Mouse (Mus musculus) embryonic facial prominence, embryonic 10.5 days (tissue): ENCODE measurements around the gene Tbxa2r. TPM values are rescaled to one million over a fixed set of nuclear protein-coding genes. Genes with fewer than 3 reads are reported as not detected.
A peak's percentile ranks its signal among the peaks of the same experiment; 100 is the strongest.

Source experiments
- DNase-seq: peaks from one replicate; pipeline ENCODE4 v3.0.0-alpha.2; 2017; ENCODE audit warnings: low spot score
- H3K27ac ChIP-seq: fragments of 300-500 bp; sonication (generic); replicated peaks from 2 replicates; pipeline ENCODE4 v1.5.1; 2016; ENCODE audit warnings: mild to moderate bottlenecking
- H3K27me3 ChIP-seq: fragments of 300-500 bp; sonication (generic); replicated peaks from 2 replicates; pipeline ENCODE4 v1.6.1; 2016; ENCODE audit warnings: low read depth, mild to moderate bottlenecking; ENCODE audit not compliant: poor library complexity, severe bottlenecking
- H3K36me3 ChIP-seq: fragments of 300-500 bp; sonication (generic); replicated peaks from 2 replicates; pipeline ENCODE4 v1.6.1; 2016; ENCODE audit warnings: mild to moderate bottlenecking, moderate library complexity
- H3K4me1 ChIP-seq: fragments of 300-500 bp; sonication (generic); 2 replicates; pipeline ENCODE4 v1.6.1; 2016
- H3K4me3 ChIP-seq: fragments of 300-500 bp; sonication (generic); 2 replicates; pipeline ENCODE4 v1.5.1; 2016; ENCODE audit warnings: mild to moderate bottlenecking, moderate library complexity
- H3K9me3 ChIP-seq: fragments of 300-500 bp; sonication (generic); 2 replicates; pipeline ENCODE4 v1.6.1; 2016; ENCODE audit warnings: mild to moderate bottlenecking
- WGBS: fragments of 180-500 bp; shearing (Covaris S2); methylation state at CpG from one replicate; pipeline ENCODE4 v1.1.7; 2016; 5-methylcytosine and 5-hydroxymethylcytosine counted together
- polyA plus RNA-seq: library from polyadenylated mRNA; unstranded; fragments of >200 nt; fragmentation: Nextera tagmentation; extraction: Ambion mirVana; gene quantifications from 2 replicates; pipeline ENCODE4 v1.2.1, GENCODE M21; 2016

The Tbxa2r gene
- polyA plus RNA-seq, 1 experiment from 2014 or later, result 3.6 TPM

DNA sequence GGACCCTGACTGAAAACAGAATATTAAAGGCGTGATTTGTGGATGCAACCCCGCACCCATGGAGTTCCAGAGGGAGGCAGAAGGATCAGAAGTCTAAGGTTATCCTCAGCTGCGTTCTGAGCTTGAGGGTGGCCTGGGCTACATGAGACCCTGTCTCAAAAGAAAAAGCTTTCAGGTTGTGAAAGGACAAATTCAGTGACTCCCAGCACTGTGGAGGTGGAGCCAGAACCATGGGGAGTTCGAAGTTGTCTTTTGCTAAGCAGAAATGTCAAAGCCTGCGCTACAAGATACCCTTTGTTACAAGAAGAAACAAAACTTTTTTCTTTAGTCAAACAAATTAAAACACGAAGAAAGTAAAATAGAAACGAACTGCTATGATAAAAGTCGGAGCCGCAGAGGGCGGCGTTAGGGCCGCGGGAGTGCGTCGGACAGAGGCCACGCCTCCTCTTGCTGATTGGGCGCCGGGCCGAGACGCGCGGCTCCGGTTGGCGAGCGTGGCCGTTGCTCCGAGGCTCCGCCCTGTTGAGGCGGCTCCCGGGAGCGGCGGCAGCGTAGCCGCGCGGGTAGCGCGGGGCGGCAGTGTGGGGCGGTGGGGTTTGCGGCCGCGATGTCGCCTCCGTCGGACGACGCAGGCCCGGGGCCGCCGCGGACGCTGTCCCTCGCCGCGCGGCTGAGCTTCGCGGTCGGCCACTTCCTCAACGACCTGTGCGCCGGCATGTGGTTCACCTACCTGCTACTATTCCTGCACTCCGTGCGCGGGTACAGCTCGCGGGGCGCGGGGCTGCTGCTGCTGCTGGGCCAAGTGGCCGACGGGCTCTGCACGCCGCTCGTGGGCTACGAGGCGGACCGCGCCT, 28.7 kb downstream of the Tbxa2r start, which contains the start of gene Mfsd12:
Gene Mfsd12, plus strand, starts transcription at position 501 of the 854 bp plus-strand sequence.
- H3K4me3 ChIP-seq, result peak within 1 kb of the TSS; percentile 85
- WGBS, result 3% methylated on average over 79 of the region's 79 CpGs
- peak; percentile 92 for DNase-seq
- H3K27me3 ChIP-seq, result peaks cover 49% of the 10 kb centered on the region
- H3K27ac ChIP-seq, result peak within 1 kb of the TSS; percentile 85
- no peaks in the 10 kb centered on the region for H3K9me3 ChIP-seq
- H3K36me3 ChIP-seq, result peaks cover 19% of the 10 kb centered on the region; the same call in 1 of the 2 replicates
- H3K4me1 ChIP-seq, result peaks cover 70% of the 10 kb centered on the region

DNA sequence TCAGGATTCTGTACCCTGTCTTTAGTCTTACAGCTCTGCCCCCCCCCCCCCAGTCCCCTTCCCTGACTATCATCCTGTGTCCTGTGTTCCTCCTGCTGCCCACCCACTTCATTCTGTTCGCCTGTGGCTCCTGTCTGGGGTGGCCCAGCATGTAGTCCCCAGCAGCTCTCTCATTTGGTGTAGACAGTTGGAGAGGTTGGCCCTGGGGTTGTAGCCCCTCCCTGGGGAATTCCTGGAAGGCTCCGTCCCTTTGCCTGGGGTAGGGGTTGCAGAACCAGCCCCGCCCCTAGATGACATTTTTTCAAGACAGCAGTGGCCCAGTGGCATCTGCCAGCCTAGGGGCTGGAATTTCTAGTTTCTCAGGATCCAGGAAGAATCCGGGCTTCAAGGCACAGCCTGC, 29.7 kb downstream of the Tbxa2r start:
- Histone ChIP-seq H3K4me1 (peaks cover 80% of the 10 kb centered on the region), H3K4me3 (peak overlapping the region; percentile 85), H3K9me3 (no peaks in the 10 kb centered on the region), H3K27me3 (peaks cover 59% of the 10 kb centered on the region), H3K36me3 (peaks cover 29% of the 10 kb centered on the region), H3K27ac (0 out of 2 replicates have a peak overlapping the region, but pooled peaks have one; percentile 85)
- DNase-seq, result no peak
- WGBS, result 25% methylated on average over 4 of the region's 4 CpGs

DNA sequence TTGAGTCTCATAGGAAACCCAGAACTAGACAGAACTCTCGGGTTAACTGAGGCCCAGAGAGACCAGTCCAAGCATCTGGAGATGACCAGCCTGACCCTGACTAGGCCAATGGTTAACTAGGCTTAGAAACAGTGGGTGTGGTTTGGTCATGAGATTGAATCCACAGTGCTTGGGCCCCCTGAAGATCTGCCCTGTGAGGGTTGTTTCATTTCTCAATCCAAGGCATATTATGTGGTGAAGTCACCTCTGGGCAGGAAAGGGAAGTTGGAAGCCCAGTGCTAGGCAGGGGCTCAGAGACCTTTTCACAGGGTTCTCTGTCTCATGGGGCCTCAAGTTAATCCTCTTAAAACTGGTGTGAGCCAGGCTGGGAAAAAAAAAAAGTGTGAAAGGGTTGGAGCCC, 30.3 kb downstream of the Tbxa2r start:
- peak overlapping the region; percentile 85 for H3K4me3 ChIP-seq
- no peak overlapping the region for H3K27ac ChIP-seq
- DNase-seq, result no peak
- no peaks in the 10 kb centered on the region for H3K9me3 ChIP-seq
- peaks cover 65% of the 10 kb centered on the region for H3K27me3 ChIP-seq
- H3K4me1 ChIP-seq, result peaks cover 86% of the 10 kb centered on the region
- 63% methylated on average over 1 of the region's 1 CpGs for WGBS
- peaks cover 32% of the 10 kb centered on the region for H3K36me3 ChIP-seq

DNA sequence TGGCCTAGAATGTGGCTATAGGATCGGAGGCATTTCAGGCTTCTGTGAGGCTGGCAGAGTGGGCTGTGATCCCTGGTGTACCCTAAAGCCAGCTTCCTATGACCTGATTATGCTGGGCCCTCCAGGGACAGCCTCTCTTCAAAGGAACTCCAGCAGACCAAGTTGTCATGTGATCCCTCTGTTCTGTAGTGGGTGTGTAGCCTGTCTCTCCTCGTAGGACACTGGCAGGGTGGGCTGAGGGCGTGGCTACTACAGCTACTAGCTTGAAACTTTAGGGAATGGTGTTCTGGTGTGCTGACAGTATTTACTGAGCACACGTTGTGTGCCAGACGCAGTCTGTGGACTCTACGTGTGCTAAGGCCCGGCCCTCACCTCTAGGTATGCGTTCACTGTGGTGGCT, 32.2 kb downstream of the Tbxa2r start:
- 72% methylated on average over 8 of the region's 8 CpGs for WGBS
- 0 out of 2 replicates have a peak overlapping the region, but pooled peaks have one; percentile 16 for H3K27ac ChIP-seq
- no peak for DNase-seq
- H3K27me3 ChIP-seq, result peaks cover 79% of the 10 kb centered on the region
- peaks cover 91% of the 10 kb centered on the region for H3K4me1 ChIP-seq
- peaks cover 34% of the 10 kb centered on the region for H3K36me3 ChIP-seq
- H3K4me3 ChIP-seq, result peak overlapping the region; percentile 17; the same call in 1 of the 2 replicates
- no peaks in the 10 kb centered on the region for H3K9me3 ChIP-seq

DNA sequence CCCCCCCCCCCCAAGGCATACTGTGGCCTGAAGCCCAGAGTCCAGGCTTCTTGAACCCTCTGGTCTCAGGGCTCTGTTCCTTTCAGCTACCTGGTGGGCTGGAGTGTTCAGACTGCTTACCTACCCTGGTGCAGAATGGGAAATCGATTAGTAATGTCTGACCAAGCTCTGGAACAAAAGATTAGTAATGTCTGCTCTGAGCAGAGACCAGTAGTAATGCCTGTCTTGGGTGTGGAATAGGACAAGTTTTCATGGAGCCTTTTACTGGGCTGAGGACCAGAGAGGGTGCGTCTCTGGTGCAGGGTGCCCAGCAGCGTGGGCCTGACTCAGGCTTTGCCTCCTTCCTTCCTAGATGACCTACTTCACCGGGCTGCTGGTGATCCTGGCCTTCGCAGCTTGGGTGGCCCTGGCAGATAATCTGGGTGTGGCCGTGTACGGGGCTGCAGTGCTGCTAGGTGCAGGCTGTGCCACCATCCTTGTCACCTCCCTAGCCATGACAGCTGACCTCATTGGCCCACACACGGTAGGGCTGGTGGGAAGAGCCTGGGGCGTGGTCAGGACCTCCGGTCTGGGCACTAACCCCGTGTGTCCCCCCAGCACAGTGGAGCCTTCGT, 33.9 kb downstream of the Tbxa2r start:
- peak overlapping the region; percentile 54; the same call in 1 of the 2 replicates for H3K4me3 ChIP-seq
- H3K27ac ChIP-seq, result no peak overlapping the region
- peaks cover 97% of the 10 kb centered on the region for H3K4me1 ChIP-seq

DNA sequence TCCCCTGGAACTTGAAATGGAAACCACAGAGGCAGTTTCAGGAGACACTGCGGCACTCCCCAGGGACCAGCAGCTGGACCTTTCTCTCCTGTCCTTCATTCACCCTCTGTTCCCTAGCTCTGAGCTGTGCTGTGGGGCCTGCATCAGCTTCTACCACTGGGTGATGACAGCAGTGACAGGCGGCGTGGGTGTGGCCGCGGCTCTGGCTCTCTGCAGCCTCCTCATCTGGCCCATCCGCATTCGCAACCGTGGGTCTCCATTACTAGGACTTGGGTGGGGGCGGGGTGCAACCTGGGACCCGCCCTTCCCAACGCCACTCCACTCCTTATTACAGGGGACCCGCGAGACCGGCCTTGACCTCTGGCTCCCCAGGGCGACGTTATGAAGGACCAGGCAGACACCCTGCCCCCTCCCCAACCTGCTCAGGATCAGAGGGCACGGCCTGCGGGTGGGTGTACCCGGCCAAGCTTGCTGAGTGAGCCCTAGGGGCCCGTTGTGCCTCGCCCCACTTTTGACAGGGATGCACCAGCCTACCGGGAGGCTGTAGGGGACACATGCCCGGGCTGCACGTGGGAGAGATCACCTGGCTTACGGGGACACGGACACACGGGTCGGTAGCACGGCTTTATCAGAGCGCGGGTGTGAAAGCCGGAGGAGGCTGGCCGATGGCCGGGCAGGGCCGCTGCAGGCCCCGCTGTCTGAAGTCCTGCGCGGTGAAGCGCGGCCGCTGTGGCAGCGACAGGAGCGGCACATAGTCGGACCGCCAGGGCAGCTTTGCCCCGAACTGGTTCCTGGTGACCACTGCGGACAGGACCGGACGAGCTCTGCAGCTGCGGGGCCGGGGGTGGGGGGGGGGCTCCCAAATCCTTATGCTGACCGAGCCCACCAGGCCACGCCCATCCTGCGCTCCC, 35.2 kb downstream of the Tbxa2r start:
- 8% methylated on average over 54 of the region's 54 CpGs for whole genome bisulfite sequencing
- Histone ChIP-seq H3K27ac (peak overlapping the region; percentile 66), H3K4me1 (peaks cover 85% of the 10 kb centered on the region), H3K9me3 (no peaks in the 10 kb centered on the region), H3K36me3 (peaks cover 60% of the 10 kb centered on the region), H3K27me3 (peaks cover 57% of the 10 kb centered on the region), H3K4me3 (peak overlapping the region; percentile 54)
- DNase-seq, result no peak

More for the DNA sequence above, 33.9 kb downstream of the Tbxa2r start:
- H3K36me3 ChIP-seq, result peaks cover 48% of the 10 kb centered on the region
- H3K27me3 ChIP-seq, result peaks cover 69% of the 10 kb centered on the region
- H3K9me3 ChIP-seq, result no peaks in the 10 kb centered on the region
- 76% methylated on average over 12 of the region's 12 CpGs for WGBS
- DNase-seq, result no peak

DNA sequence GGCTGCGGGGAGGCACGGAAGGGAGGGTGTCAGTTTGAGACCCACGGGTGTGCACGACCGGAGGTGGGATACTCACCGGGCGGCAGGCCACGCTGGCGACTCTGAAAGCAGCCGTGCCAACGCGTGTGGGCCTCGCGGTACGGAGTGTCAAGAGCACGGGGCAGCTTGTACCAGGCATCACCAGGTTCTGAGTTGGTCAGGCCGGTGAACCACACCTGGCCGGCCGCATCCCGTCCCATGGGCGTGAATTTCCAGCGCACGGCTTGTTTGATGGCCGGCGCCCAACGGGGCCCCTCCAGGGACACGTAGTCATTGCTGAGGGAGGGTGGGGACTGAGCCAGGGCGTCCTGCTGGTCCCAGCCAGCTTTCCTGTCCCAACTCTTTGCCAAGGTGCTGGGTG, 36.1 kb downstream of the Tbxa2r start:
- Histone ChIP-seq H3K27me3 (peaks cover 48% of the 10 kb centered on the region), H3K27ac (no peak overlapping the region), H3K36me3 (peaks cover 70% of the 10 kb centered on the region), H3K9me3 (no peaks in the 10 kb centered on the region), H3K4me3 (peak overlapping the region; percentile 54), H3K4me1 (peaks cover 76% of the 10 kb centered on the region)
- 13% methylated on average over 28 of the region's 28 CpGs for WGBS
- no peak for DNase-seq

DNA sequence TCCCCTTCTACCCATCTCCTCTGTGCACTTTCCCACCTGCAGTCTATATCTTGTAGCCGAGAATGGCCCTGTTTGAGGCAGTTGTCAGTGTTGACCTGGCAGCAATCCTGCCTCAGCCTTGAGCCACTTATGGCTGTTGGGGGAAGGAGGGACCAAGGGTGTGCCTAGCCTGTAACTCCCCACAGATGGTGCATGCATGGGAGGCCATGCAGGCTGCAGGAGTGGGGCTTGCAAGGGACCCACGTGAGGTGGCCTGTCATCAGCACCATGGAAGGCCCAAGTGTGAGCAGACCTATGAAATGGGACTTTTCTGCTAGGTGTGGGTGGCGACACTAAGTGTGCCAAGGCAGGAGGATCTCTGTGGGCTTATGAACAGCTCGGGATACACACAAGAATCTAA, 36.5 kb downstream of the Tbxa2r start:
- H3K36me3 ChIP-seq, result peaks cover 72% of the 10 kb centered on the region

DNA sequence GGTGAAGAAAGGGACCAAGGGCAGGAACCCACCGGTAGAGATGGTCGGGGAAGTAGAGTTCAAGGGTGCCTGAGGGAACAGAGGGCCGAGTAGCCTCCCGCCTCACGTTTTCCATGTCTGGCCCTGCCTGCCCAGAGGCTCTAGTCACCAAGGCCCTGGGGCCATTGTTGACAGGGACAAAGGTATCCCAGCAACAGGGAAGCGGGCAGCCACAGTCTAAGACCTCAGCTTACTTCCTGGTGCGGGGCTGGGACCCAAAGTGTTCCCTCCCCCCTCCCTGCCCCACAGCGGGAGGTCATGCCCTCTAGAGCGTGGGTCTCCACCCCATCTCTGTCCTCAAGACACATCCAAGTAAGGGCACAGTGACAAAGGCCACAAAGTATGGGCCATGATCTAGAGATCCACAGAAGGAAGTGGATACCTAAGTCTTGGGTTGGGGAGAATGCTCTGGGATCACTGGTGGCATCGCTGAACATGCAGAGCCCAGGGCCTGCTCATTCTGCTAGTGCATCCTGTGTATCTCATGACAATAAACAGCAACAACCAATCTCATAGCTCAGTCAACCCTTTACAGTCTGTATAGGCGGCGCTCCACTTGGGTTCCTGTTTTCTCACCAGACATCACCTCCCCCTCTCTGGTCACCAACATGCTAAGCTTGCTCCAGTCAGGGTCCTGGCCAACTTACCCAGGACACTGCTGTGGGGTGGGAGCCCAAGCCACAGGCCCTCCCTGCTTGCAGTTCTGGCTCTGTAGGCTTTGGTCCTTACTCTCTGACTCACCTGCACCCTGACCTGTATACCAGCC, 37.3 kb downstream of the Tbxa2r start, which contains the start of gene 4930404N11Rik:
Gene 4930404N11Rik, minus strand, starts transcription at position 145 of the 805 bp plus-strand sequence.
- H3K27me3 ChIP-seq, result peaks cover 44% of the 10 kb centered on the region
- H3K36me3 ChIP-seq, result peaks cover 75% of the 10 kb centered on the region
- DNase-seq, result peak; percentile 62
- 23% methylated on average over 12 of the region's 12 CpGs for whole genome bisulfite sequencing
- no peaks in the 10 kb centered on the region for H3K9me3 ChIP-seq
- peaks cover 63% of the 10 kb centered on the region for H3K4me1 ChIP-seq
- H3K27ac ChIP-seq, result peak within 1 kb of the TSS; percentile 26; the same call in 1 of the 2 replicates
- peak within 1 kb of the TSS; percentile 54 for H3K4me3 ChIP-seq

More for the DNA sequence above, 36.5 kb downstream of the Tbxa2r start:
- peak overlapping the region; percentile 26; the same call in 1 of the 2 replicates for H3K27ac ChIP-seq
- no peak for DNase-seq
- peaks cover 44% of the 10 kb centered on the region for H3K27me3 ChIP-seq
- WGBS, result 43% methylated on average over 4 of the region's 4 CpGs
- peak overlapping the region; percentile 54 for H3K4me3 ChIP-seq
- H3K9me3 ChIP-seq, result no peaks in the 10 kb centered on the region
- H3K4me1 ChIP-seq, result peaks cover 71% of the 10 kb centered on the region

DNA sequence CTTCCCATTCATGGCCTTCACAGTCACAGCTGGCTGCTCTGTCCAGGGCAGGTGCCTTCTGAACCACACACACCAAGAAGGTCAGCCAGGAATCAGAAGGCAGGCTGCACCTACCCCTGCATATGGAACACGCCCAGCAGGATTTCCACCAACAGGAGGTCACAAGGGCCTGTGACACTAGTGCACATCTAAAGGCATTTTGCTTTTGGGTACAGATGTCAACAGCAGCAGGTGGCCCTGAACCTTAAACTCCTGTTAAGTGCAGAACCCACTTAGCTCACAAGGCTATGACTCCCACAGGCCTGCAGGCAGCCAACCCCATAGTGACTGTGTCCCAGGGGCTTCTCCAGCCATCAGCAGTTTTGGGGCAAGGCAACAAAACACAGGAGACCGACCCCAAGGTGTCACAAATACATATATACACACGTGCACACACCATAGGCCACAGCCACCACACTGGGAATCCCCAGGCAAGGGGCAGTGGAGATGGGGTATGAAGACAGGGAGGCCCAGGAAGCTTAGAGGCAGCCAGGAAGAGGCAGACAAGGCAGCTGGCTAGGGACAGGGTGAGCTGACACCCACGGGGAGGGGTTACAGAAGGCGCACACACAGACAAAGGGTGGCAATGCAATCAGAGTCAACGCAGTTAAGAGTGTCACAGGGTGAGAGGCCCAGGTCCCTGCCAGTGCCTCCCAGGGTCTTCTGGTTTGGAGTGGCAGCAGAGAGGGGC, 38.1 kb downstream of the Tbxa2r start:
- Histone ChIP-seq H3K9me3 (no peaks in the 10 kb centered on the region), H3K27ac (no peak overlapping the region), H3K4me1 (peaks cover 56% of the 10 kb centered on the region), H3K36me3 (peaks cover 76% of the 10 kb centered on the region), H3K4me3 (no peak overlapping the region), H3K27me3 (peaks cover 43% of the 10 kb centered on the region)
- WGBS, result 82% methylated on average over 6 of the region's 6 CpGs
- no peak for DNase-seq

DNA sequence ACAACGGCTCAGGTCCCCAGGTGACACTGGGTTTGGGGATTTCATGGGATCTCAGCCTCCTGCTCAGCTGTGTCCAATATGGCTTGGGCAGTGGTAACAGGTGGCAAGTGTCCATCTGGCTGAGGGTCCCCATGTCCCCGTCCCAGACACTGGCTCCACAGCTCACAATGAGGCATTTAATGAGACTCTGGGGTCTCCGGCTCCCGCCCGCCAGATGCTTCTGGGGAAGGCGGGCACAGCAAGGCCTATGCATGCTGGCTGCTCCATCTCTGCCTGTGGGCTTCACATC, 38.6 kb downstream of the Tbxa2r start:
- H3K4me3 ChIP-seq, result no peak overlapping the region
- H3K4me1 ChIP-seq, result peaks cover 51% of the 10 kb centered on the region
- H3K36me3 ChIP-seq, result peaks cover 77% of the 10 kb centered on the region
- no peaks in the 10 kb centered on the region for H3K9me3 ChIP-seq
- 89% methylated on average over 6 of the region's 6 CpGs for WGBS
- no peak overlapping the region for H3K27ac ChIP-seq
- no peak for DNase-seq
- peaks cover 38% of the 10 kb centered on the region for H3K27me3 ChIP-seq
